24 mouse cellular contexts compared by ENCODE assay signal in genomic region chr7:80923165-80923564, GRCm38 (mm10).
"Had no signal": no experiment of that assay in that cellular context is flagged by ENCODE, and none has a peak within 500 bp of the region (broad histone marks: within the 10 kb centered on the region; RNA-seq: fewer than 3 reads in every experiment).

No protein-coding gene starts in this region.

- H3K4me1 ChIP-seq: limb, embryonic 10.5 days; limb, embryonic 13.5 days; lung, embryonic 15.5 days; midbrain, embryonic 10.5 days; midbrain, embryonic 15.5 days; neural tube, embryonic 12.5 days; neural tube, embryonic 15.5 days; stomach, embryonic 15.5 days had no signal

- DNase-seq: kidney, postnatal 25 days; layer of hippocampus, adult 9-11 months; liver; lung, adult 18-20 months; lung, postnatal 10 days; lung, postnatal 36 days; right cerebral cortex, adult 18-20 months; right cerebral cortex, postnatal 14 days; right cerebral cortex, postnatal 4 days; spleen, adult 18-20 months; thymus, postnatal 25 days had no signal

- H3K27me3 ChIP-seq: limb, embryonic 13.5 days; liver, embryonic 12.5 days; liver, embryonic 15.5 days; lung, embryonic 15.5 days; megakaryocyte, embryonic 14.5 days; midbrain, embryonic 15.5 days; neural tube, embryonic 12.5 days; neural tube, embryonic 15.5 days; stomach, embryonic 15.5 days had no signal

- H3K9ac ChIP-seq: limb, embryonic 13.5 days; liver, embryonic 12.5 days; liver, embryonic 15.5 days; lung, embryonic 15.5 days; midbrain, embryonic 15.5 days; neural tube, embryonic 12.5 days; neural tube, embryonic 15.5 days; stomach, embryonic 15.5 days had no signal

- H3K27ac ChIP-seq: kidney, postnatal 0 days; layer of hippocampus, adult 2 months; limb, embryonic 10.5 days; limb, embryonic 13.5 days; liver, embryonic 12.5 days; liver, embryonic 15.5 days; lung, embryonic 15.5 days; midbrain, embryonic 10.5 days; midbrain, embryonic 15.5 days; neural tube, embryonic 12.5 days; neural tube, embryonic 15.5 days; stomach, embryonic 15.5 days had no signal

- ATAC-seq: liver, embryonic 12.5 days; midbrain, embryonic 15.5 days had no signal

- H3K4me3 ChIP-seq: layer of hippocampus, adult 2 months; limb, embryonic 10.5 days; limb, embryonic 13.5 days; liver, embryonic 12.5 days; liver, embryonic 15.5 days; lung, embryonic 15.5 days; megakaryocyte, embryonic 14.5 days; midbrain, embryonic 10.5 days; midbrain, embryonic 15.5 days; neural tube, embryonic 12.5 days; neural tube, embryonic 15.5 days; stomach, embryonic 15.5 days had no signal

- H3K9me3 ChIP-seq: limb, embryonic 10.5 days; limb, embryonic 13.5 days; liver, embryonic 12.5 days; liver, embryonic 15.5 days; lung, embryonic 15.5 days; megakaryocyte, embryonic 14.5 days; midbrain, embryonic 10.5 days; midbrain, embryonic 15.5 days; neural tube, embryonic 12.5 days; neural tube, embryonic 15.5 days; stomach, embryonic 15.5 days had no signal

- H3K4me2 ChIP-seq: limb, embryonic 13.5 days; liver, embryonic 12.5 days; liver, embryonic 15.5 days; lung, embryonic 15.5 days; midbrain, embryonic 15.5 days; neural tube, embryonic 12.5 days; neural tube, embryonic 15.5 days; stomach, embryonic 15.5 days had no signal
